Mouse (Mus musculus) ES-E14 (cell line): ENCODE results near the gene Zfp639. TPM values are rescaled to one million over a fixed set of nuclear protein-coding genes. Genes with fewer than 3 reads are reported as not detected.

Experiments used
- DNase-seq: peaks from one replicate; pipeline ENCODE4 v3.0.0-alpha.2; 2013; ENCODE audit warnings: low read depth, low spot score
- H3K27ac ChIP-seq: 2 replicates; pipeline ENCODE4 v1.5.1; 2012; ENCODE audit warnings: low read depth, mild to moderate bottlenecking, low read length, moderate library complexity, mixed read lengths; ENCODE audit not compliant: poor library complexity, insufficient read depth, severe bottlenecking
- H3K36me3 ChIP-seq: 2 replicates; pipeline ENCODE4 v1.6.1; 2012; ENCODE audit warnings: mild to moderate bottlenecking, low read length, moderate library complexity, mixed read lengths; ENCODE audit not compliant: control insufficient read depth, poor library complexity, insufficient read depth, severe bottlenecking
- H3K4me1 ChIP-seq, 2 experiments: fragments of 150-350 bp in 1 of 2; sonication (generic) in 1 of 2; 2 replicates each; pipeline ENCODE4 v1.6.1; 2012; ENCODE audit warnings: low read length in 2 of 2, mild to moderate bottlenecking in 1 of 2, mixed read lengths in 1 of 2; ENCODE audit not compliant: control insufficient read depth in 2 of 2, insufficient read depth in 2 of 2, poor library complexity in 1 of 2
- H3K4me3 ChIP-seq, 2 experiments: fragments of 150-350 bp in 1 of 2; sonication (generic) in 1 of 2; 2 replicates each; pipeline ENCODE4 v1.5.1; 2012; ENCODE audit warnings: low read length in 2 of 2, low read depth in 1 of 2, mild to moderate bottlenecking in 1 of 2, mixed read lengths in 1 of 2; ENCODE audit not compliant: insufficient read depth in 1 of 2, poor library complexity in 1 of 2, severe bottlenecking in 1 of 2
- H3K9ac ChIP-seq: 2 replicates; pipeline ENCODE4 v1.6.1; 2012; ENCODE audit warnings: low read depth, mild to moderate bottlenecking, low read length, mixed read lengths; ENCODE audit not compliant: poor library complexity, insufficient read depth, severe bottlenecking
- H3K9me3 ChIP-seq: fragments of 150-350 bp; sonication (generic); 2 replicates; pipeline ENCODE4 v1.6.1; 2012; ENCODE audit warnings: low read depth, mild to moderate bottlenecking, low read length; ENCODE audit not compliant: control insufficient read depth, insufficient read depth
- CHD2 ChIP-seq: IDR thresholded peaks from 2 replicates; pipeline ENCODE4 v1.6.1; 2014; ENCODE audit warnings: mild to moderate bottlenecking, low read depth, low read length, inconsistent platforms
- HCFC1 ChIP-seq: IDR thresholded peaks from 2 replicates; pipeline ENCODE4 v1.6.1; 2012; ENCODE audit warnings: low read length, inconsistent platforms, borderline replicate concordance; ENCODE audit not compliant: insufficient read depth
- MAFK ChIP-seq: IDR thresholded peaks from 2 replicates; pipeline ENCODE4 v1.6.1; 2014; ENCODE audit warnings: mild to moderate bottlenecking, low read depth, low read length, inconsistent platforms; ENCODE audit not compliant: insufficient read depth
- ZC3H11A ChIP-seq: IDR thresholded peaks from 2 replicates; pipeline ENCODE4 v1.6.1; 2012; ENCODE audit warnings: low read depth, mild to moderate bottlenecking, inconsistent platforms, low read length, borderline replicate concordance
- ZNF384 ChIP-seq: IDR thresholded peaks from 2 replicates; pipeline ENCODE4 v1.6.1; 2012; ENCODE audit warnings: low read depth, low read length, inconsistent platforms
- in situ Hi-C, 2 experiments: fragments of 600-800 bp; cut with MboI; formaldehyde crosslinking; loops; one replicate each; pipeline ENCODE4 v1.15.1; 2025; ENCODE audit warnings: low sequenced_read_pairs in 2 of 2, inconsistent platforms in 1 of 2; ENCODE audit not compliant: unreplicated experiment in 2 of 2
- total RNA-seq: library from RNA; depleted of rRNA; stranded (reverse); fragments of 300-350 nt; gene quantifications from 2 replicates; pipeline ENCODE4 v1.2.3, GENCODE M21; 2012

Zfp639 gene
- total RNA-seq, 1 experiment: 42.1 TPM

GRCm38 (mm10) chr3:32490928-32491315, 19.1 kb upstream of the Zfp639 start:
- Histone ChIP-seq H3K4me3 (no peak overlapping the region), H3K9ac (no peak overlapping the region), H3K27ac (no peak overlapping the region), H3K36me3 (no peaks in the 10 kb centered on the region), H3K4me1 (no peaks in the 10 kb centered on the region; a peak in 2 of 4 replicates), H3K9me3 (no peaks in the 10 kb centered on the region)
- in situ Hi-C loops: loop anchor here in 1 of 2 experiments (25.0 kb wide), 1 partner anchor 704 kb away; no protein-coding TSS in a partner anchor
- no peak for DNase-seq
- TF ChIP-seq MAFK (no peak), HCFC1 (no peak), ZNF384 (no peak), ZC3H11A (no peak), CHD2 (no peak)

- Histone ChIP-seq H3K4me1 (peaks cover 0 to 8% of the 10 kb centered on the region in 2 experiments; a peak in 2 of 4 replicates), H3K9ac (no peak within 1 kb of the TSS), H3K9me3 (no peaks in the 10 kb centered on the region), H3K4me3 (no peak within 1 kb of the TSS; a peak in 1 of 4 replicates), H3K36me3 (no peaks in the 10 kb centered on the region), H3K27ac (no peak within 1 kb of the TSS)
- DNase-seq: no peak
- TF ChIP-seq MAFK (no peak), HCFC1 (no peak), ZNF384 (no peak)
- in situ Hi-C loops: loop anchor here in 1 of 2 experiments (25.0 kb wide), 1 partner anchor 705 kb away; no protein-coding TSS in a partner anchor
Measured at GRCm38 (mm10) chr3:32492097-32493090, 17.7 kb upstream of the Zfp639 start, which contains the start of gene Kcnmb3. Gene Kcnmb3, minus strand, starts transcription at chr3:32492231.

DNA sequence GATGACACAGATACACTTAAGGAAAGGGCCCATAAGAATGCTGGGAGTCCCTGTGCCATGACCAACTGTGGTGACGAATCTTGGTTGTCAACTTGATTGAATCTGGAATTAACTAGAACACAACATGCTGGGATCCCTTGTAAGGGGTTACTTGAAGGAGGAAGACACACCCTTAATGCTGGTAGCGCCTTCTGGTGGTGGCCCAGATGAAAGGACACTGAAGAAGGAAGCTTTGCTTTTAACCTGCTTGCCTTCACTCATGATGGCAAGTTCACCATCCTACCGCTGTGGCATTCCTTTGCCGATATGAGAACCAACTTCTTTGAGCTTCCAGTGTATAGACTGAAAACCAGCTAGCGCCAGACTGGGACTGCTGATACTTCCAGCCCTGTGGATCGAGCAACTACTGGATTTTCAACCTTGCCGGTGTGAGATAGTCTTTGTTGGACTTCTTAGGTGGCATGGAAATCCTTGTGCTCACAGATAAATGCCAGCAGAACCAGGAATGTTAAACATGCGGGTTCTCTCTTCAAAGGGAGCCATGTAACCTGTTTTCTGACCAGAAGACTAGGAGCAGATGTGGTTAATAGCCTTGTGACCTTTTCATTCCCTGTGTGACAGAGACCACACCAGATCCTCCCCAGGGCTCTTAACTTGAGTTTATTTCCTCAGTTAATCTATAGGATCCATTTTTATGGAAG, 15.5 kb upstream of the Zfp639 start:
- Histone ChIP-seq H3K9ac (no peak overlapping the region), H3K9me3 (no peaks in the 10 kb centered on the region), H3K36me3 (no peaks in the 10 kb centered on the region), H3K4me3 (no peak overlapping the region), H3K4me1 (peaks cover 0 to 8% of the 10 kb centered on the region in 2 experiments; a peak in 2 of 4 replicates), H3K27ac (no peak overlapping the region)
- in situ Hi-C loops: loop anchor here in 1 of 2 experiments (25.0 kb wide), 1 partner anchor 707 kb away; no protein-coding TSS in a partner anchor
- no peak for DNase-seq
- TF ChIP-seq ZC3H11A (no peak), MAFK (no peak), ZNF384 (no peak), HCFC1 (no peak), CHD2 (no peak)

DNA sequence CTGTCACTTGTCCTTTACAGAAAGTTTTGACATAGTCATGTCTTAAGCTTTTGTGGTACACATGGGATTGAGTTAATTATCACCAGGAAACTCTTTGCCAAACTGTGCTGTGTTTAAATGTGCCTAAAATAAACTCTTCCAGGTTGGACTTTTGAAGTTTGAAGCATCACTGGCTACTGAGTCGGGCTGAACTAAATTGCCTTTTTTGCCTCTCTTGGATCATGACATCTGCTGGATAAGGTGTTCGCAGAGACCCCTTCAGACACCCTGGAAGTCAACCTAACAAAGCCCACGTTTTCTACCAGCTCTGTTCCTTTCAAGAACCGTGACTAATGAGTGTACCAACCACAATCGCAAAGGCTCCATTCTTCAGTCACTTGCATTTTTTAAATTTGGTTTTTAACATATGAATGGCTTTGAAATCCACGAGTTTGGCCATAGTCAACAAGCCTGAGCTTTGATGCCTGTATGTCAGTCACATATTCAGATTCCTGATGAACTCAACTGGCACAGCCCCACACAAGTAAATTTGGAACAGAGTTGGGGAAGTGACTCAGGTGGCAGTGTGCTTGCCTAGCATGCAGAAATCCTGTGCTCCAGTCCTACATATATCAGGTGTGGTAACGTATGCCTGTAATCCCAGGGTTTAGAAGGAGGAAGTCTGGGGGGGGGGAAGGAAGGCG, 14.8 kb upstream of the Zfp639 start:
- in situ Hi-C loops: loop anchor here in 1 of 2 experiments (25.0 kb wide), 1 partner anchor 708 kb away; no protein-coding TSS in a partner anchor
- Histone ChIP-seq H3K27ac (no peak overlapping the region), H3K9me3 (no peaks in the 10 kb centered on the region), H3K4me3 (no peak overlapping the region), H3K9ac (no peak overlapping the region), H3K4me1 (peaks cover 0 to 8% of the 10 kb centered on the region in 2 experiments; a peak in 2 of 4 replicates), H3K36me3 (no peaks in the 10 kb centered on the region)
- DNase-seq: no peak
- no peak for TF ChIP-seq MAFK
- no peak for TF ChIP-seq HCFC1
- no peak for TF ChIP-seq ZC3H11A
- TF ChIP-seq ZNF384: no peak
- TF ChIP-seq CHD2: no peak
